Mouse (Mus musculus): ENCODE measurements at regions not wholly inside any gene's neighbourhood (a gene's known extent, or its start where the extent isn't known, plus 50 kb on each side); places are given as distances from the start of the nearest gene placed in this dataset.

GRCm38 (mm10) chr1:63851476-63852094, 82.5 kb upstream of the 4933402D24Rik start:
- no peak for DNase-seq (ENCODE audit: low spot score in 2 of 2)

GRCm38 (mm10) chr1:63850262-63850661, 81.2 kb upstream of the 4933402D24Rik start:
- DNase-seq (ENCODE audit: low spot score in 2 of 2), result no peak

GRCm38 (mm10) chr1:63828174-63828844, 59.2 kb upstream of the 4933402D24Rik start:
- no peak for DNase-seq (ENCODE audit: low spot score in 2 of 2)

GRCm38 (mm10) chr1:63820614-63821270, 51.7 kb upstream of the 4933402D24Rik start:
- no peak for DNase-seq (ENCODE audit: low spot score in 2 of 2)

GRCm38 (mm10) chr1:63819536-63820254, 50.6 kb upstream of the 4933402D24Rik start:
- peak in 1 of 2 experiments; percentile 23 for DNase-seq (ENCODE audit: low spot score in 2 of 2)
